Mouse (Mus musculus): ENCODE measurements around the gene Rprd1b. TPM values are rescaled to one million over a fixed set of nuclear protein-coding genes. Genes with fewer than 3 reads are reported as not detected.

The Rprd1b gene
- 36.6 and 44.6 TPM in 2 replicates for polyA plus RNA-seq (2015; fragmentation: Nextera tagmentation; extraction: Ambion mirVana)

GRCm38 (mm10) chr2:158028354-158028863 lies at the start of gene Rprd1b, which contains the start of gene Tti1:
Rprd1b (plus strand) TSS chr2:158028497.
Tti1 (minus strand) TSS chr2:158028433.
- H3K9me3 ChIP-seq (ENCODE audit: control insufficient read depth, low read length): no peaks in the 10 kb centered on the region
- 0% methylated on average over 52 of the region's 52 CpGs for WGBS
- peaks cover 36% of the 10 kb centered on the region for H3K4me1 ChIP-seq (replicated peaks; ENCODE audit: control insufficient read depth, insufficient read depth, low read length)
- ATAC-seq: peak; percentile 95
- H3K4me2 ChIP-seq (ENCODE audit: low read length): peak within 1 kb of the TSS; percentile 79
- peak within 1 kb of the TSS; percentile 88 for H3K27ac ChIP-seq (ENCODE audit: low read length)
- H3K36me3 ChIP-seq (ENCODE audit: control insufficient read depth, insufficient read depth): no peaks in the 10 kb centered on the region
- peak within 1 kb of the TSS; percentile 72 for H3K4me3 ChIP-seq (replicated peaks; ENCODE audit: low read length)
- H3K9ac ChIP-seq (replicated peaks; ENCODE audit: low read depth, low read length): peak within 1 kb of the TSS; percentile 80
- H3K27me3 ChIP-seq (replicated peaks; ENCODE audit: control insufficient read depth, insufficient read depth, low read length): no peaks in the 10 kb centered on the region

- H3K27me3 ChIP-seq (replicated peaks; ENCODE audit: control insufficient read depth, insufficient read depth, low read length): no peaks in the 10 kb centered on the region
- H3K27ac ChIP-seq (ENCODE audit: low read length): no peak overlapping the region
- no peak overlapping the region for H3K4me2 ChIP-seq (ENCODE audit: low read length)
- no peak overlapping the region for H3K4me3 ChIP-seq (replicated peaks; ENCODE audit: low read length)
- 61% methylated on average over 5 of the region's 5 CpGs for WGBS
- H3K9ac ChIP-seq (replicated peaks; ENCODE audit: low read depth, low read length): no peak overlapping the region
- H3K4me1 ChIP-seq (replicated peaks; ENCODE audit: control insufficient read depth, insufficient read depth, low read length): peaks cover 17% of the 10 kb centered on the region
- H3K36me3 ChIP-seq (ENCODE audit: control insufficient read depth, insufficient read depth): no peaks in the 10 kb centered on the region
- no peak for ATAC-seq
- H3K9me3 ChIP-seq (ENCODE audit: control insufficient read depth, low read length): no peaks in the 10 kb centered on the region
These were observed 49.1 kb upstream of the Rprd1b start for GRCm38 (mm10) chr2:157979241-157979640.

GRCm38 (mm10) chr2:157982727-157983126 lies 45.6 kb upstream of the Rprd1b start:
- WGBS: 85% methylated on average over 3 of the region's 3 CpGs
- Histone ChIP-seq H3K9ac (replicated peaks; ENCODE audit: low read depth, low read length) (no peak overlapping the region), H3K4me1 (replicated peaks; ENCODE audit: control insufficient read depth, insufficient read depth, low read length) (peaks cover 25% of the 10 kb centered on the region), H3K36me3 (ENCODE audit: control insufficient read depth, insufficient read depth) (no peaks in the 10 kb centered on the region), H3K4me3 (replicated peaks; ENCODE audit: low read length) (no peak overlapping the region), H3K27ac (ENCODE audit: low read length) (no peak overlapping the region), H3K4me2 (ENCODE audit: low read length) (no peak overlapping the region), H3K9me3 (ENCODE audit: control insufficient read depth, low read length) (no peaks in the 10 kb centered on the region), H3K27me3 (replicated peaks; ENCODE audit: control insufficient read depth, insufficient read depth, low read length) (no peaks in the 10 kb centered on the region)
- ATAC-seq: no peak

GRCm38 (mm10) chr2:157983276-157983675 lies 45.0 kb upstream of the Rprd1b start:
- no peak for ATAC-seq
- Histone ChIP-seq H3K4me3 (replicated peaks; ENCODE audit: low read length) (no peak overlapping the region), H3K4me1 (replicated peaks; ENCODE audit: control insufficient read depth, insufficient read depth, low read length) (peaks cover 30% of the 10 kb centered on the region), H3K4me2 (ENCODE audit: low read length) (no peak overlapping the region), H3K9me3 (ENCODE audit: control insufficient read depth, low read length) (no peaks in the 10 kb centered on the region), H3K27me3 (replicated peaks; ENCODE audit: control insufficient read depth, insufficient read depth, low read length) (no peaks in the 10 kb centered on the region), H3K9ac (replicated peaks; ENCODE audit: low read depth, low read length) (no peak overlapping the region), H3K36me3 (ENCODE audit: control insufficient read depth, insufficient read depth) (no peaks in the 10 kb centered on the region), H3K27ac (ENCODE audit: low read length) (no peak overlapping the region)
- 89% methylated on average over 4 of the region's 4 CpGs for WGBS

- ATAC-seq: no peak
- H3K9me3 ChIP-seq (ENCODE audit: control insufficient read depth, low read length): no peaks in the 10 kb centered on the region
- no peak overlapping the region for H3K4me3 ChIP-seq (replicated peaks; ENCODE audit: low read length)
- 74% methylated on average over 4 of the region's 4 CpGs for WGBS
- no peak overlapping the region for H3K4me2 ChIP-seq (ENCODE audit: low read length)
- no peak overlapping the region; the same call in 1 of the 2 replicates for H3K27ac ChIP-seq (ENCODE audit: low read length)
- H3K4me1 ChIP-seq (replicated peaks; ENCODE audit: control insufficient read depth, insufficient read depth, low read length): peaks cover 35% of the 10 kb centered on the region
- no peak overlapping the region for H3K9ac ChIP-seq (replicated peaks; ENCODE audit: low read depth, low read length)
- no peaks in the 10 kb centered on the region for H3K36me3 ChIP-seq (ENCODE audit: control insufficient read depth, insufficient read depth)
- H3K27me3 ChIP-seq (replicated peaks; ENCODE audit: control insufficient read depth, insufficient read depth, low read length): no peaks in the 10 kb centered on the region
These were observed 42.7 kb upstream of the Rprd1b start for GRCm38 (mm10) chr2:157985611-157986010.

GRCm38 (mm10) chr2:157986235-157986634 lies 42.1 kb upstream of the Rprd1b start:
- no peak for ATAC-seq
- 74% methylated on average over 6 of the region's 6 CpGs for WGBS
- H3K9ac ChIP-seq (replicated peaks; ENCODE audit: low read depth, low read length): no peak overlapping the region

GRCm38 (mm10) chr2:157988416-157989190 lies 39.7 kb upstream of the Rprd1b start:
- ATAC-seq: peak; percentile 39
- peaks cover 35% of the 10 kb centered on the region for H3K4me1 ChIP-seq (replicated peaks; ENCODE audit: control insufficient read depth, insufficient read depth, low read length)
- peak overlapping the region; percentile 76 for H3K27ac ChIP-seq (ENCODE audit: low read length)
- no peaks in the 10 kb centered on the region for H3K9me3 ChIP-seq (ENCODE audit: control insufficient read depth, low read length)
- H3K9ac ChIP-seq (replicated peaks; ENCODE audit: low read depth, low read length): no peak overlapping the region
- H3K27me3 ChIP-seq (replicated peaks; ENCODE audit: control insufficient read depth, insufficient read depth, low read length): no peaks in the 10 kb centered on the region
- no peak overlapping the region for H3K4me2 ChIP-seq (ENCODE audit: low read length)
- H3K4me3 ChIP-seq (replicated peaks; ENCODE audit: low read length): no peak overlapping the region
- no peaks in the 10 kb centered on the region for H3K36me3 ChIP-seq (ENCODE audit: control insufficient read depth, insufficient read depth)
- 59% methylated on average over 7 of the region's 7 CpGs for WGBS

More at GRCm38 (mm10) chr2:157986235-157986634, 42.1 kb upstream of the Rprd1b start:
- H3K27me3 ChIP-seq (replicated peaks; ENCODE audit: control insufficient read depth, insufficient read depth, low read length): no peaks in the 10 kb centered on the region
- no peak overlapping the region for H3K4me2 ChIP-seq (ENCODE audit: low read length)
- H3K9me3 ChIP-seq (ENCODE audit: control insufficient read depth, low read length): no peaks in the 10 kb centered on the region
- H3K36me3 ChIP-seq (ENCODE audit: control insufficient read depth, insufficient read depth): no peaks in the 10 kb centered on the region
- peaks cover 35% of the 10 kb centered on the region for H3K4me1 ChIP-seq (replicated peaks; ENCODE audit: control insufficient read depth, insufficient read depth, low read length)
- no peak overlapping the region for H3K27ac ChIP-seq (ENCODE audit: low read length)
- no peak overlapping the region for H3K4me3 ChIP-seq (replicated peaks; ENCODE audit: low read length)

- no peak for ATAC-seq
- Histone ChIP-seq H3K27me3 (replicated peaks; ENCODE audit: control insufficient read depth, insufficient read depth, low read length) (no peaks in the 10 kb centered on the region), H3K27ac (ENCODE audit: low read length) (no peak overlapping the region), H3K36me3 (ENCODE audit: control insufficient read depth, insufficient read depth) (0 out of 2 replicates have a peak, but pooled peaks cover 2% of the 10 kb centered on the region), H3K4me3 (replicated peaks; ENCODE audit: low read length) (no peak overlapping the region), H3K9ac (replicated peaks; ENCODE audit: low read depth, low read length) (no peak overlapping the region), H3K4me1 (replicated peaks; ENCODE audit: control insufficient read depth, insufficient read depth, low read length) (peaks cover 34% of the 10 kb centered on the region), H3K9me3 (ENCODE audit: control insufficient read depth, low read length) (no peaks in the 10 kb centered on the region), H3K4me2 (ENCODE audit: low read length) (no peak overlapping the region)
- WGBS: 94% methylated on average over 2 of the region's 2 CpGs
These were observed 38.4 kb upstream of the Rprd1b start for GRCm38 (mm10) chr2:157989946-157990345.

GRCm38 (mm10) chr2:157991026-157991425 lies 37.3 kb upstream of the Rprd1b start:
- Histone ChIP-seq H3K9me3 (ENCODE audit: control insufficient read depth, low read length) (no peaks in the 10 kb centered on the region), H3K4me2 (ENCODE audit: low read length) (no peak overlapping the region), H3K27ac (ENCODE audit: low read length) (no peak overlapping the region), H3K9ac (replicated peaks; ENCODE audit: low read depth, low read length) (no peak overlapping the region), H3K36me3 (ENCODE audit: control insufficient read depth, insufficient read depth) (peaks cover 7% of the 10 kb centered on the region; the same call in 1 of the 2 replicates), H3K4me1 (replicated peaks; ENCODE audit: control insufficient read depth, insufficient read depth, low read length) (peaks cover 23% of the 10 kb centered on the region), H3K4me3 (replicated peaks; ENCODE audit: low read length) (no peak overlapping the region), H3K27me3 (replicated peaks; ENCODE audit: control insufficient read depth, insufficient read depth, low read length) (no peaks in the 10 kb centered on the region)
- WGBS: 73% methylated on average over 6 of the region's 6 CpGs
- no peak for ATAC-seq

All from forebrain, embryonic 16.5 days (tissue).